Mouse (Mus musculus) spleen, postnatal 0 days (tissue): Measurements from ENCODE around the gene Skp1a. TPM values are rescaled to one million over a fixed set of nuclear protein-coding genes. Genes with fewer than 3 reads are reported as not detected.

Source experiments
- polyA plus RNA-seq: library from polyadenylated mRNA; unstranded; fragments of >200 nt; fragmentation: Nextera tagmentation; extraction: Ambion mirVana; gene quantifications from 2 replicates; pipeline ENCODE4 v1.2.1, GENCODE M21; 2015

Gene Skp1a
- polyA plus RNA-seq = 346 and 349 TPM in 2 replicates

DNA sequence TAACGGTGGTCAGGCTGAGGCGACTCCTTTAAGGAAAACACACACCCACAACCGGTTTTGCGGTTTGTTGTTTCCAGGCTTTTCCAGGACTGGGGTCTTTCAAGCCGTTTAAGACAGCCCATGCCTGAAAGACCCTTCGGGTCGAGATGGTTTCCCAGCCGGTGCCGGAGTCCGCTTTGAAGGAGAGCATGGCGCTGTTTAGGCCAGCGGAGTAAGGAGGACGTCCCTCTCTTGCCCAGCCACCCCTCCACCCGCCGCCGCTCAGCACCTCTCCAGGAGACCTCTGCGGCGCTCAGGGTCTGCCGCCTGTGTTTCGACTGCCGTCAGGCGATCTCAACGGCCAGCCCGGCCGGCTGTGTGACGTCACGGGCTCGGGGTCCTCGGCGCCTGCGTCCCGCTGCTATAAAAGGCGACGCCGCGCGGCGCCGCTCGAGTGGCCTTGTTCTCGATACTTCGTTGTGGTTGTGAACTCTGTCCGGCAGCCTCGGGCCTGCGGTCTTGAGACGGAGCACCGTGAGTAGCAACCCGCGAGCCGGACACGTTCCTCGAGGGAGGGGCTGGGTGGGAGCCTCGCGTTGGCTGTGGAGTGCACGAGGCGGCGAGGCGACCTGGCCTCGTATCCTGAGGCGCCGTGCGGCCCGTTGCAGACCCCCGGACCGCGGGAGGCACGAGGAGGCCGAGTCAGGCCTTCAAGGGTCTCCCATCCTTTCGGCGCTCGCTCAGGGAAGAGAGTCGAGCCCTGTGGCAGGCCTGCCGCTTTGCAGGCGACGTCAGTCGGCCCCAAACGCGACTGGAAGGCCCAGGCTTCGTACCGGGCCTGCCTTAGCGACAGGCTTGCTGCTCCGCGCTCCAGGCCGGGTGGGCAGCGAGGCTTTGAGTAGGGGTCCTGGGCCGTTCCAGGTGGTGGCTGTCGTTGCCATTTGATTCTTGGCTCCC lies at the start of gene Skp1a:
Gene Skp1a, plus strand, starts transcription at position 390 of the 936 bp plus-strand sequence.

DNA sequence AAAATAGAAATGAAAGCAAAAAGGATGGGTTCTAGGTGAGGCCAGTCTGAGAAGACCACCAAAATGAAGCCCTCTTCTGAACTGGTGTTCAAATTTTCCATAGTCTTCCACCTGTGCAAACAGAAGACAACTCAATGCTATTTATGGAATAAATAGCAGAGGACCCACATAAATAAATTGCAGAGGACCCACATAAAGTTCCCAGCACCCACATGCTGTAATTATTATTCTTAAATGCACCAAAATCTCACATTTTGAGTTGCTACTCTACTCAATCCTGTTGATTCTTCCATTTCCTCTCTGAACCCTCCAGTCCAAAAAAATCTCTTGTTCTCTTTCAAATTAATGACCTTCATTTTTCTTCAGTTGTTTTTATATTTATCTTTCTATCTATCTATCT lies 17.9 kb upstream of the Skp1a start, which contains the start of gene Olfr1371:
Gene Olfr1371, minus strand, starts transcription at position 101 of the 400 bp plus-strand sequence.

GRCm38 (mm10) chr11:52282774-52283595 lies 51.2 kb downstream of the Skp1a start, which contains the start of gene Tcf7:
Gene Tcf7, minus strand, starts transcription at chr11:52283014.

Other genes with a start within 250 kb of the Skp1a start
- gene Ube2b, start 231.2 kb upstream of the Skp1a start, polyA plus RNA-seq = 184 and 216 TPM in 2 replicates
- gene Cdkl3, start 227.8 kb upstream of the Skp1a start, polyA plus RNA-seq = 4.0 and 4.6 TPM in 2 replicates
- gene Ppp2ca, start 133.3 kb upstream of the Skp1a start, polyA plus RNA-seq = 35.1 and 35.2 TPM in 2 replicates
- gene Olfr1373, start 86.5 kb upstream of the Skp1a start, polyA plus RNA-seq = not detected in 2 replicates
- not detected in 2 replicates for gene Olfr1371, start 18.0 kb upstream of the Skp1a start, polyA plus RNA-seq
- 2.1 and 3.2 TPM in 2 replicates for gene Tcf7, start 51.0 kb downstream of the Skp1a start, polyA plus RNA-seq
- 123 and 126 TPM in 2 replicates for gene Vdac1, start 128.9 kb downstream of the Skp1a start, polyA plus RNA-seq
- gene 9530068E07Rik, start 164.4 kb downstream of the Skp1a start, polyA plus RNA-seq = 64.3 and 79.3 TPM in 2 replicates